ENCODE assay signal across 9 mouse cellular contexts in genomic region chr15:89498049-89498960, GRCm38 (mm10). TPM values are rescaled to one million over a fixed set of nuclear protein-coding genes. Genes with fewer than 3 reads are reported as not detected.
A peak's percentile ranks its signal among the peaks of the same experiment; 100 is the strongest.
DNase-seq lines count a peak whose midpoint lies in the region; ATAC-seq and TF ChIP-seq lines count a peak whose summit lies in the region.
"Had no signal": no experiment of that assay in that cellular context is flagged by ENCODE, and none has a peak within 500 bp of the region (broad histone marks: within the 10 kb centered on the region; RNA-seq: fewer than 3 reads in every experiment).

No protein-coding gene starts in this region.

- peak overlapping the region; percentile 92 for H3K4me2 ChIP-seq in heart, embryonic 11.5 days
- peak overlapping the region; percentile 93 for H3K4me2 ChIP-seq in kidney, postnatal 0 days (ENCODE audit: low read length)
- H3K4me2 ChIP-seq in liver, embryonic 11.5 days: peak overlapping the region; percentile 93
- H3K4me2 ChIP-seq in midbrain, postnatal 0 days (ENCODE audit: low read depth, low read length, poor library complexity, severe bottlenecking): peak overlapping the region; percentile 91

- 2% methylated on average over 40 of the region's 41 CpGs for WGBS in heart, embryonic 11.5 days (ENCODE audit: insufficient replicate concordance)
- WGBS in kidney, postnatal 0 days: 3% methylated on average over 41 of the region's 41 CpGs
- 2% methylated on average over 41 of the region's 41 CpGs for WGBS in liver, embryonic 11.5 days
- WGBS in midbrain, postnatal 0 days: 4% methylated on average over 41 of the region's 41 CpGs

- no peak for TF ChIP-seq CTCF in gastrocnemius, adult 2 months (IDR thresholded peaks at IDR 0.05)
- no peak for TF ChIP-seq CTCF in kidney, postnatal 0 days (IDR thresholded peaks at IDR 0.05; ENCODE audit: low read depth)
- peak; percentile 30; the same call in 1 of the 2 replicates for TF ChIP-seq CTCF in midbrain, postnatal 0 days (IDR thresholded peaks at IDR 0.05)

- H3K36me3 ChIP-seq in heart, embryonic 11.5 days (ENCODE audit: control insufficient read depth, insufficient read depth, low read length): no peaks in the 10 kb centered on the region; the same call in 1 of the 2 replicates
- no peaks in the 10 kb centered on the region for H3K36me3 ChIP-seq in kidney, postnatal 0 days (ENCODE audit: insufficient read depth, low read length)
- no peaks in the 10 kb centered on the region for H3K36me3 ChIP-seq in liver, embryonic 11.5 days (ENCODE audit: control insufficient read depth, insufficient read depth, low read length)
- peaks cover 5% of the 10 kb centered on the region for H3K36me3 ChIP-seq in midbrain, postnatal 0 days (ENCODE audit: insufficient read depth, low read length)
- H3K36me3 ChIP-seq: G1E had no signal

- ATAC-seq in heart, embryonic 11.5 days (replicated peaks; ENCODE audit: insufficient number of reproducible peaks, low FRiP score, low TSS enrichment): 0 out of 2 replicates have a peak, but pooled peaks have one; percentile 3
- no peak; the same call in 1 of the 2 replicates for ATAC-seq in kidney, postnatal 0 days (replicated peaks; ENCODE audit: low FRiP score, low read depth)
- ATAC-seq in liver, embryonic 11.5 days (replicated peaks; ENCODE audit: low FRiP score): no peak
- peak; percentile 17 for ATAC-seq in midbrain, postnatal 0 days (ENCODE audit: low FRiP score)

- peak overlapping the region; percentile 70 for H3K9ac ChIP-seq in heart, embryonic 11.5 days (ENCODE audit: low read depth, low read length)
- H3K9ac ChIP-seq in kidney, postnatal 0 days (ENCODE audit: low read depth, low read length): peak overlapping the region; percentile 71
- peak overlapping the region; percentile 74 for H3K9ac ChIP-seq in liver, embryonic 11.5 days (ENCODE audit: low read depth, low read length)
- peak overlapping the region; percentile 79 for H3K9ac ChIP-seq in midbrain, postnatal 0 days (replicated peaks; ENCODE audit: low read length, poor library complexity, severe bottlenecking)

- peaks cover 11% of the 10 kb centered on the region for H3K4me1 ChIP-seq in heart, embryonic 11.5 days (ENCODE audit: control insufficient read depth, insufficient read depth, low read length)
- no peaks in the 10 kb centered on the region; the same call in 1 of the 2 replicates for H3K4me1 ChIP-seq in kidney, postnatal 0 days (replicated peaks; ENCODE audit: insufficient read depth, low read length)
- H3K4me1 ChIP-seq in liver, embryonic 11.5 days (replicated peaks; ENCODE audit: control insufficient read depth, insufficient read depth, low read length): peaks cover 26% of the 10 kb centered on the region
- H3K4me1 ChIP-seq in midbrain, postnatal 0 days (ENCODE audit: insufficient read depth, low read length): no peaks in the 10 kb centered on the region; the same call in 1 of the 2 replicates

- DNase-seq in gastrocnemius, adult 2 months: peak; percentile 41
- no peak for DNase-seq in gastrocnemius, adult 18-20 months (ENCODE audit: low spot score)
- peak; percentile 79 to 86 for DNase-seq in cerebellum, postnatal 14 days
- no peak for DNase-seq in kidney, postnatal 0 days (ENCODE audit: low spot score)
- DNase-seq in liver, embryonic 11.5 days (ENCODE audit: low spot score): peak; percentile 53
- peak; percentile 75 for DNase-seq in midbrain, postnatal 0 days (ENCODE audit: low spot score)
- DNase-seq in thymus, postnatal 10 days (ENCODE audit: low spot score in 2 of 2): peak; percentile 54 to 60

- peaks cover 43% of the 10 kb centered on the region for H3K27me3 ChIP-seq in heart, embryonic 11.5 days (ENCODE audit: control insufficient read depth, insufficient read depth, low read length)
- peaks cover 6% of the 10 kb centered on the region; the same call in 1 of the 2 replicates for H3K27me3 ChIP-seq in kidney, postnatal 0 days (ENCODE audit: insufficient read depth, low read length)
- peaks cover 16% of the 10 kb centered on the region for H3K27me3 ChIP-seq in liver, embryonic 11.5 days (replicated peaks; ENCODE audit: control insufficient read depth, insufficient read depth, low read length)
- H3K27me3 ChIP-seq in midbrain, postnatal 0 days (ENCODE audit: insufficient read depth, low read length): no peaks in the 10 kb centered on the region

- peak overlapping the region; percentile 88 for H3K27ac ChIP-seq in gastrocnemius, adult 2 months
- peak overlapping the region; percentile 85 for H3K27ac ChIP-seq in heart, embryonic 11.5 days (ENCODE audit: low read depth, low read length)
- peak overlapping the region; percentile 73 for H3K27ac ChIP-seq in kidney, postnatal 0 days
- peak overlapping the region; percentile 62 for H3K27ac ChIP-seq in liver, embryonic 11.5 days (ENCODE audit: low read depth, low read length)
- H3K27ac ChIP-seq in midbrain, postnatal 0 days (ENCODE audit: low read depth, low read length): peak overlapping the region; percentile 86

- H3K4me3 ChIP-seq in gastrocnemius, adult 2 months: peak overlapping the region; percentile 86
- peak overlapping the region; percentile 83 for H3K4me3 ChIP-seq in heart, embryonic 11.5 days (ENCODE audit: low read depth, low read length)
- peak overlapping the region; percentile 77 for H3K4me3 ChIP-seq in kidney, postnatal 0 days (replicated peaks; ENCODE audit: low read depth, low read length)
- peak overlapping the region; percentile 77 for H3K4me3 ChIP-seq in liver, embryonic 11.5 days (ENCODE audit: low read depth, low read length)
- peak overlapping the region; percentile 82 for H3K4me3 ChIP-seq in midbrain, postnatal 0 days (ENCODE audit: low read depth, low read length)

- intact Hi-C loops in gastrocnemius, adult 2 months (cut with DNase I): no loop called here

- H3K9me3 ChIP-seq in heart, embryonic 11.5 days (replicated peaks; ENCODE audit: control insufficient read depth, low read length): no peaks in the 10 kb centered on the region
- H3K9me3 ChIP-seq in kidney, postnatal 0 days (replicated peaks; ENCODE audit: low read length): no peaks in the 10 kb centered on the region
- no peaks in the 10 kb centered on the region for H3K9me3 ChIP-seq in liver, embryonic 11.5 days (ENCODE audit: control insufficient read depth, low read length)
- no peaks in the 10 kb centered on the region for H3K9me3 ChIP-seq in midbrain, postnatal 0 days (ENCODE audit: low read length)

RNA-seq across cellular contexts. Expression of gene Shank3, which starts 1.1 kb away (rescaled TPM):
- total RNA-seq in gastrocnemius, adult 2 months (2021): 10 to 100 TPM; 12.2 to 20.4 TPM
- 10 to 100 TPM in 1 of 2 experiments, 1 to 10 TPM in 1; 8.9 to 12.6 TPM for total RNA-seq in gastrocnemius, adult 18-20 months (2021)
- 2.1 and 2.7 TPM in 2 replicates for polyA plus RNA-seq in heart, embryonic 11.5 days (2014; fragmentation: Nextera tagmentation; extraction: Ambion mirVana)
- polyA plus RNA-seq in kidney, postnatal 0 days (2015; fragmentation: Nextera tagmentation; extraction: Ambion mirVana): 1.0 and 1.2 TPM in 2 replicates
- 1.1 and 1.7 TPM in 2 replicates for polyA plus RNA-seq in liver, embryonic 11.5 days (2014; fragmentation: Nextera tagmentation; extraction: Ambion mirVana)
- 61.5 and 63.2 TPM in 2 replicates for total RNA-seq in midbrain, postnatal 0 days (2014; rRNA removed)
- 8.1 and 12.6 TPM in 2 replicates for polyA plus RNA-seq in midbrain, postnatal 0 days (2015; fragmentation: Nextera tagmentation; extraction: Ambion mirVana)

RNA-seq across cellular contexts. Expression of gene Arsa, which starts 21.1 kb away (rescaled TPM):
- 1 to 10 TPM; 3.0 to 4.6 TPM for total RNA-seq in gastrocnemius, adult 2 months (2021)
- total RNA-seq in gastrocnemius, adult 18-20 months (2021): 1 to 10 TPM; 2.8 to 4.0 TPM
- polyA plus RNA-seq in heart, embryonic 11.5 days (2014; fragmentation: Nextera tagmentation; extraction: Ambion mirVana): 9.4 TPM in 2 replicates
- polyA plus RNA-seq in kidney, postnatal 0 days (2015; fragmentation: Nextera tagmentation; extraction: Ambion mirVana): 13.0 and 13.9 TPM in 2 replicates
- polyA plus RNA-seq in liver, embryonic 11.5 days (2014; fragmentation: Nextera tagmentation; extraction: Ambion mirVana): 8.6 and 9.0 TPM in 2 replicates
- 31.0 and 34.0 TPM in 2 replicates for total RNA-seq in midbrain, postnatal 0 days (2014; rRNA removed)
- polyA plus RNA-seq in midbrain, postnatal 0 days (2015; fragmentation: Nextera tagmentation; extraction: Ambion mirVana): 32.4 and 37.1 TPM in 2 replicates

RNA-seq across cellular contexts. Expression of gene Mapk8ip2, which starts 44.6 kb away (rescaled TPM):
- total RNA-seq in gastrocnemius, adult 2 months (2021): under 1 TPM; 0.08 to 0.25 TPM
- total RNA-seq in gastrocnemius, adult 18-20 months (2021): under 1 TPM; 0.25 to 0.57 TPM
- 0.19 and 0.68 TPM in 2 replicates for polyA plus RNA-seq in heart, embryonic 11.5 days (2014; fragmentation: Nextera tagmentation; extraction: Ambion mirVana)
- 0.34 and 0.55 TPM in 2 replicates for polyA plus RNA-seq in kidney, postnatal 0 days (2015; fragmentation: Nextera tagmentation; extraction: Ambion mirVana)
- polyA plus RNA-seq in liver, embryonic 11.5 days (2014; fragmentation: Nextera tagmentation; extraction: Ambion mirVana): 0.26 and 0.36 TPM in 2 replicates
- total RNA-seq in midbrain, postnatal 0 days (2014; rRNA removed): 100 and 110 TPM in 2 replicates
- 68.0 and 68.8 TPM in 2 replicates for polyA plus RNA-seq in midbrain, postnatal 0 days (2015; fragmentation: Nextera tagmentation; extraction: Ambion mirVana)
- polyA plus RNA-seq: G1E had no signal

Comparison
In these comparisons a context has a peak if more than half of its experiments do, and no peak if none do; other contexts are left out.
1. DNase-seq: peak in gastrocnemius, adult 2 months (single experiment), cerebellum, postnatal 14 days (2 of 2), liver, embryonic 11.5 days (single experiment), midbrain, postnatal 0 days (single experiment) and thymus, postnatal 10 days (2 of 2); none in gastrocnemius, adult 18-20 months (single experiment) and kidney, postnatal 0 days (single experiment).
2. ATAC-seq: peak in heart, embryonic 11.5 days (single experiment) and midbrain, postnatal 0 days (single experiment); none in kidney, postnatal 0 days (single experiment) and liver, embryonic 11.5 days (single experiment).
3. RNA of gene Mapk8ip2, which starts 44.6 kb away (polyA plus RNA-seq): 68.0 to 68.8 TPM in midbrain, postnatal 0 days; 0.26 to 0.36 TPM in liver, embryonic 11.5 days, 0.34 to 0.55 TPM in kidney, postnatal 0 days and 0.19 to 0.68 TPM in heart, embryonic 11.5 days; every median in the first group is over 10 times any median in the second.
4. Peak in every context shown above with its lines, with median percentiles within 50 percentile points of each other: H3K27ac ChIP-seq, H3K4me3 ChIP-seq, H3K4me2 ChIP-seq and H3K9ac ChIP-seq.